ENCODE assay signal across 17 mouse cellular contexts in the genomic region with DNA sequence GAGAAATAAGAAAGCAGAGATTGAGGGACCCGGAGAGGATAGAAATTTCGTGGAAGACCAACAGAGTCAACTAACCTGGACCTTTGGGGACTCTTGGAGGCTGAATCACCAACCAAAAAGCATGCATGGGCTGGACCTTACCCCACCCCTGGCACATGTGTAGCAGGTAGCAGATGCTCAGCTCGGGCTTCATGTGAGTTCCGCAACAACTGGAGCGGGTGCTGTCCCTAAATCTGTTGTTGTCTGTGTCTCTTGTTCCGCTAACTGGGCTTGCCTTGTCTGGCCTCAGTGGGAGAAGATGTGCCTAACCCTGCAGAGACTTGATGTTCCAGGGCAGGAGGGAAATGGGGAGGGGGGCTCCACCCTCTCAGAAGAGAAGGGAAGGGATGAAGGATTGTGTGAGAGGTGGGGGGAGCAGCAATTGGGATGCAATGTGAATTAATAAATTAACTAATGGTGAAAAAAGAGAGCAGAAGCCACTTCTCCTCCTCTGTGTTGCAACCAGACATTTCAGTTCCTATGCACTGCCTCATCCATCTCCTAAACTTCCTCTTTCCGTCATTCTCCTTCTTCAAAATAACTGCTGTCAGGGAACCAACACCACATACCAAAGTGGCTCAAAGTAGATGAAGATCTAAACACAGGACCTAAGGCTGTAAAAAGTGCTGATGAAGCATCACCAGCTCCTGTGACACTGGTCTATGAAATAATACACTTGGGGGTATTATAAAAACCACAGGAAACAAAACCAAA. TPM values are rescaled to one million over a fixed set of nuclear protein-coding genes. Genes with fewer than 3 reads are reported as not detected.
DNase-seq lines count a peak whose midpoint lies in the region; ATAC-seq lines count a peak whose summit lies in the region.
"Had no signal": no experiment of that assay in that cellular context is flagged by ENCODE, and none has a peak within 500 bp of the region (broad histone marks: within the 10 kb centered on the region; RNA-seq: fewer than 3 reads in every experiment).

A gene (minus strand): TSS at position 204 of the 753 bp plus-strand sequence.

- H3K4me3 ChIP-seq in midbrain, embryonic 11.5 days (ENCODE audit: low read depth, low read length): no peak within 1 kb of the TSS
- H3K4me3 ChIP-seq: embryonic facial prominence, embryonic 12.5 days; gastrocnemius, adult 2 months; heart, embryonic 15.5 days; limb, embryonic 10.5 days had no signal

- H3K4me2 ChIP-seq in midbrain, embryonic 11.5 days: no peak within 1 kb of the TSS
- H3K4me2 ChIP-seq: embryonic facial prominence, embryonic 12.5 days; heart, embryonic 15.5 days had no signal

- no peaks in the 10 kb centered on the region for H3K9me3 ChIP-seq in midbrain, embryonic 11.5 days (ENCODE audit: control insufficient read depth, low read length)
- H3K9me3 ChIP-seq: embryonic facial prominence, embryonic 12.5 days; heart, embryonic 15.5 days; limb, embryonic 10.5 days had no signal

- H3K4me1 ChIP-seq in midbrain, embryonic 11.5 days (ENCODE audit: control insufficient read depth, insufficient read depth, low read length): no peaks in the 10 kb centered on the region
- H3K4me1 ChIP-seq: embryonic facial prominence, embryonic 12.5 days; heart, embryonic 15.5 days; limb, embryonic 10.5 days had no signal

- peak; percentile 96 for DNase-seq in heart, adult 11 months
- no peak for DNase-seq in heart, postnatal 4 days
- DNase-seq in lung, adult 18-20 months: peak; percentile 17 to 20
- DNase-seq in lung, postnatal 10 days: no peak
- no peak for DNase-seq in frontal cortex, adult 2 months (ENCODE audit: extremely low spot score in 1 of 2, low spot score in 1 of 2)
- no peak for DNase-seq in midbrain, embryonic 11.5 days (ENCODE audit: low spot score, missing footprints)
- DNase-seq: adrenal gland, postnatal 14 days; cerebellum, adult 11-12 months; gastrocnemius, adult 2 months; kidney, adult 8-10 months; right cerebral cortex, postnatal 4 days had no signal

- H3K9ac ChIP-seq in midbrain, embryonic 11.5 days (ENCODE audit: low read length): no peak within 1 kb of the TSS
- H3K9ac ChIP-seq: embryonic facial prominence, embryonic 12.5 days; heart, embryonic 15.5 days had no signal

- no peaks in the 10 kb centered on the region for H3K27me3 ChIP-seq in midbrain, embryonic 11.5 days (ENCODE audit: control insufficient read depth, insufficient read depth, low read length)
- H3K27me3 ChIP-seq: embryonic facial prominence, embryonic 12.5 days; heart, embryonic 15.5 days had no signal

- H3K27ac ChIP-seq in midbrain, embryonic 11.5 days (ENCODE audit: low read depth, low read length): no peak within 1 kb of the TSS
- H3K27ac ChIP-seq: embryonic facial prominence, embryonic 12.5 days; gastrocnemius, adult 2 months; heart, embryonic 15.5 days; hindbrain, postnatal 0 days; limb, embryonic 10.5 days had no signal

- H3K36me3 ChIP-seq in midbrain, embryonic 11.5 days (ENCODE audit: control insufficient read depth, insufficient read depth, low read length): no peaks in the 10 kb centered on the region
- H3K36me3 ChIP-seq: embryonic facial prominence, embryonic 12.5 days; heart, embryonic 15.5 days; limb, embryonic 10.5 days had no signal

- no peak for ATAC-seq in erythroblast, adult 5-6 weeks (replicated peaks; ENCODE audit: low FRiP score, poor library complexity, severe bottlenecking)
- ATAC-seq in monocyte, adult 5-6 weeks (replicated peaks; ENCODE audit: insufficient number of reproducible peaks, low FRiP score, low TSS enrichment, poor library complexity, severe bottlenecking): peak; percentile 84
- ATAC-seq in midbrain, embryonic 11.5 days (ENCODE audit: low FRiP score): no peak
- ATAC-seq: hindbrain, postnatal 0 days had no signal

- WGBS in midbrain, embryonic 11.5 days: 89% methylated on average over 7 of the region's 7 CpGs

RNA-seq across cellular contexts. Expression of the gene that starts here (rescaled TPM):
- total RNA-seq in heart, postnatal 4 days (2021): 1 to 10 TPM; 1.7 to 2.1 TPM
- total RNA-seq in erythroblast, adult 5-6 weeks (2015; ENCODE audit: low replicate concordance): 20.8 and 23.8 TPM in 2 replicates
- 9.1 and 12.0 TPM in 2 replicates for total RNA-seq in erythroblast, adult 5-6 weeks (2017; ENCODE audit: low replicate concordance)
- total RNA-seq in monocyte, adult 5-6 weeks (2017): 2.6 to 12.3 TPM (median 6.2 TPM) in 3 replicates
- 6.9 and 8.9 TPM in 2 replicates for polyA plus RNA-seq in frontal cortex, adult 2 months (2012; rRNA removed)
- 0.63 and 0.70 TPM in 2 replicates for polyA plus RNA-seq in midbrain, embryonic 11.5 days (2014; fragmentation: Nextera tagmentation; extraction: Ambion mirVana)

Comparison
In these comparisons a context has a peak if more than half of its experiments do, and no peak if none do; other contexts are left out.
1. DNase-seq: peak in heart, adult 11 months (single experiment) and lung, adult 18-20 months (2 of 2); none in heart, postnatal 4 days (single experiment), lung, postnatal 10 days (single experiment), frontal cortex, adult 2 months (0 of 2) and midbrain, embryonic 11.5 days (single experiment).